Mouse (Mus musculus) midbrain, embryonic 10.5 days (tissue): ENCODE data around the gene Fbxl15. TPM values are rescaled to one million over a fixed set of nuclear protein-coding genes. Genes with fewer than 3 reads are reported as not detected.

Source experiments
- DNase-seq: peaks from one replicate; pipeline ENCODE4 v3.0.0-alpha.2; 2017; ENCODE audit warnings: low spot score
- H3K27ac ChIP-seq: fragments of 300-500 bp; sonication (generic); replicated peaks from 2 replicates; pipeline ENCODE4 v1.5.1; 2016; ENCODE audit warnings: mild to moderate bottlenecking
- H3K27me3 ChIP-seq: fragments of 300-500 bp; sonication (generic); 2 replicates; pipeline ENCODE4 v1.6.1; 2016; ENCODE audit warnings: low read depth, mild to moderate bottlenecking; ENCODE audit not compliant: poor library complexity, severe bottlenecking
- H3K36me3 ChIP-seq: fragments of 300-500 bp; sonication (generic); 2 replicates; pipeline ENCODE4 v1.6.1; 2016; ENCODE audit warnings: mild to moderate bottlenecking, moderate library complexity
- H3K4me1 ChIP-seq: fragments of 300-500 bp; sonication (generic); 2 replicates; pipeline ENCODE4 v1.6.1; 2016
- H3K4me3 ChIP-seq: fragments of 300-500 bp; sonication (generic); 2 replicates; pipeline ENCODE4 v1.5.1; 2016; ENCODE audit warnings: mild to moderate bottlenecking, moderate library complexity
- H3K9me3 ChIP-seq: fragments of 300-500 bp; sonication (generic); replicated peaks from 2 replicates; pipeline ENCODE4 v1.6.1; 2016; ENCODE audit warnings: mild to moderate bottlenecking
- WGBS: fragments of 180-500 bp; shearing (Covaris S2); methylation state at CpG from one replicate; pipeline ENCODE4 v1.1.7; 2016; 5-methylcytosine and 5-hydroxymethylcytosine counted together
- polyA plus RNA-seq: library from polyadenylated mRNA; unstranded; fragments of >200 nt; fragmentation: Nextera tagmentation; extraction: Ambion mirVana; gene quantifications from 2 replicates; pipeline ENCODE4 v1.2.1, GENCODE M21; 2016

The Fbxl15 gene
- polyA plus RNA-seq, 1 experiment from 2014 or later, result 25.0 TPM

GRCm38 (mm10) chr19:46329951-46330350 is 2.0 kb downstream of the Fbxl15 start:
- 7% methylated on average over 16 of the region's 16 CpGs for WGBS
- peaks cover 83% of the 10 kb centered on the region for H3K4me1 ChIP-seq
- H3K27me3 ChIP-seq, result peaks cover 47% of the 10 kb centered on the region

GRCm38 (mm10) chr19:46330696-46331095 is 2.7 kb downstream of the Fbxl15 start:
- peaks cover 79% of the 10 kb centered on the region for H3K4me1 ChIP-seq
- H3K4me3 ChIP-seq, result no peak overlapping the region
- WGBS, result 94% methylated on average over 12 of the region's 12 CpGs

More at GRCm38 (mm10) chr19:46329951-46330350, 2.0 kb downstream of the Fbxl15 start:
- Histone ChIP-seq H3K36me3 (peaks cover 28% of the 10 kb centered on the region), H3K9me3 (no peaks in the 10 kb centered on the region), H3K4me3 (peak overlapping the region; percentile 89; the same call in 1 of the 2 replicates), H3K27ac (no peak overlapping the region)
- DNase-seq, result peak; percentile 85

GRCm38 (mm10) chr19:46331326-46331725 is 3.3 kb downstream of the Fbxl15 start:
- H3K4me3 ChIP-seq, result peak overlapping the region; percentile 5; the same call in 1 of the 2 replicates

More at GRCm38 (mm10) chr19:46330696-46331095, 2.7 kb downstream of the Fbxl15 start:
- Histone ChIP-seq H3K27me3 (peaks cover 40% of the 10 kb centered on the region), H3K27ac (no peak overlapping the region), H3K36me3 (peaks cover 34% of the 10 kb centered on the region), H3K9me3 (no peaks in the 10 kb centered on the region)
- no peak for DNase-seq

GRCm38 (mm10) chr19:46331936-46332335 is 4.0 kb downstream of the Fbxl15 start:
- peaks cover 28% of the 10 kb centered on the region for H3K27me3 ChIP-seq
- WGBS, result 86% methylated on average over 3 of the region's 3 CpGs
- H3K27ac ChIP-seq, result no peak overlapping the region
- H3K9me3 ChIP-seq, result no peaks in the 10 kb centered on the region
- H3K4me3 ChIP-seq, result no peak overlapping the region
- H3K36me3 ChIP-seq, result peaks cover 39% of the 10 kb centered on the region
- DNase-seq, result no peak
- peaks cover 68% of the 10 kb centered on the region for H3K4me1 ChIP-seq

More at GRCm38 (mm10) chr19:46331326-46331725, 3.3 kb downstream of the Fbxl15 start:
- Histone ChIP-seq H3K27ac (no peak overlapping the region), H3K36me3 (peaks cover 38% of the 10 kb centered on the region), H3K4me1 (peaks cover 73% of the 10 kb centered on the region), H3K9me3 (no peaks in the 10 kb centered on the region), H3K27me3 (peaks cover 34% of the 10 kb centered on the region)
- no peak for DNase-seq
- 91% methylated on average over 14 of the region's 14 CpGs for WGBS

GRCm38 (mm10) chr19:46332721-46333339 is 4.8 kb downstream of the Fbxl15 start:
- Histone ChIP-seq H3K27ac (peak overlapping the region; percentile 78), H3K4me3 (peak overlapping the region; percentile 23; the same call in 1 of the 2 replicates), H3K36me3 (peaks cover 39% of the 10 kb centered on the region), H3K4me1 (peaks cover 68% of the 10 kb centered on the region), H3K27me3 (peaks cover 20% of the 10 kb centered on the region), H3K9me3 (no peaks in the 10 kb centered on the region)
- 48% methylated on average over 7 of the region's 7 CpGs for WGBS
- peak; percentile 49 for DNase-seq

- WGBS, result 89% methylated on average over 3 of the region's 3 CpGs
- peaks cover 67% of the 10 kb centered on the region for H3K4me1 ChIP-seq
- no peak for DNase-seq
Observed at GRCm38 (mm10) chr19:46333906-46334305, 5.9 kb downstream of the Fbxl15 start.

GRCm38 (mm10) chr19:46337719-46338330 is 9.8 kb downstream of the Fbxl15 start:
- Histone ChIP-seq H3K9me3 (no peaks in the 10 kb centered on the region), H3K4me1 (peaks cover 47% of the 10 kb centered on the region), H3K27ac (peak overlapping the region; percentile 95), H3K36me3 (peaks cover 11% of the 10 kb centered on the region), H3K4me3 (peak overlapping the region; percentile 82), H3K27me3 (peaks cover 15% of the 10 kb centered on the region)
- WGBS, result 41% methylated on average over 15 of the region's 15 CpGs
- DNase-seq, result no peak

More at GRCm38 (mm10) chr19:46333906-46334305, 5.9 kb downstream of the Fbxl15 start:
- Histone ChIP-seq H3K27ac (no peak overlapping the region), H3K9me3 (no peaks in the 10 kb centered on the region), H3K27me3 (peaks cover 20% of the 10 kb centered on the region), H3K36me3 (peaks cover 39% of the 10 kb centered on the region), H3K4me3 (no peak overlapping the region)

- peak; percentile 95 for DNase-seq
- WGBS, result under 1% methylated on average over 31 of the region's 31 CpGs
- Histone ChIP-seq H3K4me3 (peak within 1 kb of the TSS; percentile 82), H3K9me3 (no peaks in the 10 kb centered on the region), H3K27ac (peak within 1 kb of the TSS; percentile 95), H3K4me1 (peaks cover 41% of the 10 kb centered on the region), H3K27me3 (peaks cover 15% of the 10 kb centered on the region), H3K36me3 (peaks cover 11% of the 10 kb centered on the region)
Observed at GRCm38 (mm10) chr19:46338331-46338936, 10.4 kb downstream of the Fbxl15 start, which contains the start of gene Cuedc2. Gene Cuedc2 (minus strand): TSS chr19:46338702.

GRCm38 (mm10) chr19:46338942-46339286 is 10.9 kb downstream of the Fbxl15 start:
- peaks cover 19% of the 10 kb centered on the region for H3K27me3 ChIP-seq
- peak overlapping the region; percentile 95 for H3K27ac ChIP-seq
- 58% methylated on average over 6 of the region's 6 CpGs for WGBS
- H3K4me1 ChIP-seq, result peaks cover 38% of the 10 kb centered on the region
- peaks cover 11% of the 10 kb centered on the region for H3K36me3 ChIP-seq
- no peak for DNase-seq
- H3K4me3 ChIP-seq, result peak overlapping the region; percentile 82
- H3K9me3 ChIP-seq, result no peaks in the 10 kb centered on the region

GRCm38 (mm10) chr19:46339287-46339971 is 11.4 kb downstream of the Fbxl15 start:
- 79% methylated on average over 7 of the region's 7 CpGs for WGBS
- H3K27ac ChIP-seq, result peak overlapping the region; percentile 95; the same call in 1 of the 2 replicates
- peaks cover 33% of the 10 kb centered on the region for H3K4me1 ChIP-seq
- H3K4me3 ChIP-seq, result peak overlapping the region; percentile 82; the same call in 1 of the 2 replicates
- H3K9me3 ChIP-seq, result no peaks in the 10 kb centered on the region
- peaks cover 24% of the 10 kb centered on the region for H3K27me3 ChIP-seq
- no peak for DNase-seq
- peaks cover 11% of the 10 kb centered on the region for H3K36me3 ChIP-seq

- Histone ChIP-seq H3K36me3 (no peaks in the 10 kb centered on the region), H3K4me1 (peaks cover 26% of the 10 kb centered on the region), H3K9me3 (no peaks in the 10 kb centered on the region), H3K4me3 (no peak overlapping the region), H3K27ac (no peak overlapping the region), H3K27me3 (peaks cover 69% of the 10 kb centered on the region)
- WGBS, result 28% methylated on average over 7 of the region's 7 CpGs
- no peak for DNase-seq
Observed at GRCm38 (mm10) chr19:46344710-46345419, 16.9 kb downstream of the Fbxl15 start.

- 98% methylated on average over 1 of the region's 1 CpGs for WGBS
- no peak overlapping the region for H3K4me3 ChIP-seq
- H3K27ac ChIP-seq, result no peak overlapping the region
- H3K9me3 ChIP-seq, result no peaks in the 10 kb centered on the region
- no peak for DNase-seq
- peaks cover 81% of the 10 kb centered on the region for H3K27me3 ChIP-seq
- H3K4me1 ChIP-seq, result peaks cover 21% of the 10 kb centered on the region
- no peaks in the 10 kb centered on the region for H3K36me3 ChIP-seq
Observed at GRCm38 (mm10) chr19:46347146-46347545, 19.2 kb downstream of the Fbxl15 start.
